Mouse (Mus musculus) B cell, adult 2 months (primary cell): ENCODE measurements around the gene Clcc1.

Experiments used
- DNase-seq, 2 experiments: peaks; one replicate each; pipeline ENCODE4 v3.0.0; 2022

Gene Clcc1

DNA sequence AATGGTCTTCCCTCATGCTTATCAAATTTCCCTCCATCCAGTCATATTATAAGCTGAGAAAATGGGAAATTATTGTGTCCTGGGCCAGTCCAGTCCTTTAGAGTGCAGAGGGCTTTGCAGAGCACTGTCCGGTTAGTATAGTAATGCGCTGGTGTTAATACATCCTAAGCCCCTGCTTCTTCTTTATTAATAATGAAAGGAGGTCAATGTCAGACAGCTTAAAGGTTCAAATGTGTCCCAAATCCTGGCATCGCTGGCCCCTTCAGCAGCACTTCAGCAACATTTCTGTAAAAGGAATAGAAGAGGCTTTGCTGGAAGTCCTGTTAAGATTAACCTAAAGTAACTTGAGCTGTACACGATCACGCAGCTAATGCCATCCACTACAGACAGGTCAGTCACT is 57.6 kb downstream of the Clcc1 start:
- DNase-seq, result no peak

DNA sequence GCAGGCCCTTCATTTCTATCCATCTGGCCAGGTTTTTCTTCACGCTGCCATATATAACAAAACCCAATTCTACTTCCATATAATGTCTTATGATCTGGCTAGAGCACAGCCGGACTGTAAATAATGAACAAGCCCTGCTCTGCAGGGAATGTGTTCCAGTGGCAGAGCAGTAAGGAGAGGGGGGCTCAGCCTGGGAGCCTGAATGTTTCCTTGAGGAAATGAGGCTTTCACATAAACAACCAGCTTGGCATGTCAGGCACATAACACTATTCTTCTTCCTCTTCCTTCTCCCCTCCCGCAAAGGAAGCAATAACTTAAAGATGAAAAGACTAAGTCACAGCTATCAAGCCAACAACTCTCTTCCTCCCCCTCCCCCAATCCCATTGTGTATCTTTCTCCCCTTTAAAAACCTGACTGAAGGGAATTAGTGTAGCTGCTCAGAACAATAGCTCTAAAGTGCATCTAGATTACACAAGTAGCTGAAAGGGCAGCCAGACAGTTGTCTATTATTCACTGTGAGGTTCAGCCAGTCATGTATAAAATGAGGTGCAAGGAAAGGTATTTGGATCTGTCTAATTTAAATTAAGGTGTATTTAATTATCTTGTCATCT is 59.5 kb downstream of the Clcc1 start:
- DNase-seq, result no peak

DNA sequence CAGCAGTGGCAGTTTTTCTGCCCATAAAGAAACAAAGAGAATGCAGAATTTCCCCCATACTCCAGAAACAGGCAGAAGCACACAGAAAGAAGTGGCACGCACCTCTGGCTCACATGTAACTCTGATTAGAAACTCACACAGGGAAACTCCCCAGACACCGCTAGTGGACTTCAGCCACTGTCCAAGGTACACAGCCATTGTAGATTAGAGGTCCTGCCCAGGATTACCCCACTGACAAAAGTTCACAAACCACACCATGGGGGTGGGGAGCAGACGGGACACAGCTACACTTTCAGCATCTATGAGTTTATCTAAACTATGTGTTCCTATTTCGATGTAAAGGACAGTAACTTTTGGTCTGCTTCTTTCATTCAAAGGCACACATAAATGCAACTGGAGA is 61.1 kb downstream of the Clcc1 start:
- DNase-seq, result no peak

DNA sequence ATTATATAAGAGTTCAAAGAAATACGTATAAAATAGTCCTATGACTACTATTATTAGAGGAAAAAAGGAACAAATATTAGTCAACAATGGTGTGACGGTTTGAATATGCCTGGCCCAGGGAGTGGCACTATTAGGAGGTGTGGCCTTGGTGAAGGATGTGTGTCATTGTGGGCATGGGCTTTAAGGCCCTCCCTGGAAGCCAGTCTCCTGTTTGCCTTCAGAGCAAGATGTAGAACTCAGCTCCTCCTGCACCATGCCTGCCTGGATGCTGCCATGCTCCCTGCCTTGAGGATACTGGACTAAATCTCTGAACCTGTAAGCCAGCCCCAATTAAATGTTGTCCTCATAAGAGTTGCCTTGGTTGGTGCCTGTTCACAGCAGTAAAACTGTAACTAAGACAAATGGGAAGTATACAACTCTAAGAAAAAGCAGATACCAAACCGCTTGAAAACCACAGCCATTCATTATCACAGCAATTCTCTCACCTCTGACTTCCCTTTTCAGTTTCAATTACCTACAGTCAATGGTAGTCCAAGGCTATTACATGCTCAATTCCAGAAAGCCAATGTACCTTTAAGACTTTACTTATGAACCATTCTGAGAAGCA is 64.3 kb downstream of the Clcc1 start:
- DNase-seq, result peak; percentile 50 to 53

DNA sequence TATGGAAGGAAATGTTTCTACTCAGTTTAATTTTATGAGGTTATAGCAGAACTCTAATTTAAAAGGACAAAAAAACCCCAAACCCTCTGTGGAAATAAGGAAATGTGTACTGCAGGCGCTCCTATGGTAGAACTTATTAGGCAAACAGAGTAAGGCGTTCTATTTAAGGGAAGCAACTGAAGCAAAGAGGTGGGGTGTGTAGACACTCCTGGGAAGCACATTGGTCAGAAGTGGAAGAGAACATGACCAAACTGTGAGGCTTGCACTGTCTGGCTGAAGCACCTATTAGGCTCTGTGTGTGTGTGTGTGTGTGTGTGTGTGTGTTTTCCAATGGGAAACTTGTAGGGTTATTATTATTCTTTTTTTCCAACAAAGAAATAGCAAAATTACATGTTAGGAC is 65.6 kb downstream of the Clcc1 start:
- no peak for DNase-seq

DNA sequence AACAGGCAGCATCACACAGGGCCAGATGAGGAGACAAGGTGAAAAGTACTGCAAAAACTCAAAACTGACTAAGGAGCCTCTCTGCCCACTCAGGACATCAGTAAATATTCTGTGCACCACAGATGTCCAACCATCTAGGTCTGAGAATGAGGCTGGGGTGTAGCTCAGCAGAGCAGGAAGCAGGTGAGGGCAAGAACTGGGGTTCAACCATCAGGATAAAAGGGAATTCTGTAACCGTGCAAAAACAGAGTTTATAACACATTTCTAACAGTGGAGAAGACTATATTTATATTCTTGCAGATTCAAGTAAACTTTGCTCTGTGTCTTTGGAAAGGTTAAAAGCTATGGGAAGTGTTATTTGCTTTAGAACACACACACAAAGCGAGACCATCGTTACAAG is 66.0 kb downstream of the Clcc1 start:
- no peak for DNase-seq

DNA sequence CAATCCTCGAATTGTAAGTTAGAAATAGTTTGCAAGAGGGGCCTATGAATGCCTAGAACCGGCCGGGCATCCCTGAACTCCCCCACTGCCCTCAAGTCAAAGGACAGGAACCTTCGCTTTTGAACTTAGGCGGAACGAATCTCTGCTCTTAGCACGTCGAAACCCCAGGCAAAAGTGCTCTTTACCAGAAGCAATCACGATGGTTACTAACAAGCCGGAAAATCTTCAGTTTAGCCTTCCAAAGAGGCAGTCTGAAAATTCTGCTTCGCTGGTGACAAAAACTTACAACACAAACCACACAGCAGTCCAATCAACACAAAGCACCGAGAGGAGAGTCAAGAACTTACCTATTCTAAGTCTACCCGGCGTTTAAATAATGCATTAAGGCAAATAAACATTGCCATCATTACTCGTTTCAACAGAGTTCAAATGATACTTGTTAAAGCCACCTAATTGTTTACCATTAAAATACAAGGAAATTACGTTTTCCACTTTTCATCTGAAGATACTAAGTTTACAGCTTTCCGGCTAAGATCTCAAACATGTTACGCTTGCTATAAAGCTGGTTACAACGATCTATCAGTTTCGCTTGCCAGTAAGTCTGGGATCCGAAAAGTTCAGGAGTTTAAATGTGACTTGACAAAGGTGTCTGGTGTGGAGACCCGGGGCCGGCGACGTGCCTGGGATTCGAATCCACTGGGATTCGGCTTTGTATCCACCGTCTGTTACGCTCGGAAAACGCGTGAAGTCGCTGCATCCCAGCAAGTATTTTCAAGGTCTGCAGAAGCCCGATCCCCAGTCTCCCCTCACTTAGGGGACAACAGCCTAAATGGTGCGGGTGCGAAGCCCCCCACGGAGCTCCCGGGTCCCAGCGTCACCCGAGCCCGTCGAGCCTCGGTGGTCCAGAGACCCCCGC is 67.6 kb downstream of the Clcc1 start:
- DNase-seq, result peak; percentile 34 to 40

DNA sequence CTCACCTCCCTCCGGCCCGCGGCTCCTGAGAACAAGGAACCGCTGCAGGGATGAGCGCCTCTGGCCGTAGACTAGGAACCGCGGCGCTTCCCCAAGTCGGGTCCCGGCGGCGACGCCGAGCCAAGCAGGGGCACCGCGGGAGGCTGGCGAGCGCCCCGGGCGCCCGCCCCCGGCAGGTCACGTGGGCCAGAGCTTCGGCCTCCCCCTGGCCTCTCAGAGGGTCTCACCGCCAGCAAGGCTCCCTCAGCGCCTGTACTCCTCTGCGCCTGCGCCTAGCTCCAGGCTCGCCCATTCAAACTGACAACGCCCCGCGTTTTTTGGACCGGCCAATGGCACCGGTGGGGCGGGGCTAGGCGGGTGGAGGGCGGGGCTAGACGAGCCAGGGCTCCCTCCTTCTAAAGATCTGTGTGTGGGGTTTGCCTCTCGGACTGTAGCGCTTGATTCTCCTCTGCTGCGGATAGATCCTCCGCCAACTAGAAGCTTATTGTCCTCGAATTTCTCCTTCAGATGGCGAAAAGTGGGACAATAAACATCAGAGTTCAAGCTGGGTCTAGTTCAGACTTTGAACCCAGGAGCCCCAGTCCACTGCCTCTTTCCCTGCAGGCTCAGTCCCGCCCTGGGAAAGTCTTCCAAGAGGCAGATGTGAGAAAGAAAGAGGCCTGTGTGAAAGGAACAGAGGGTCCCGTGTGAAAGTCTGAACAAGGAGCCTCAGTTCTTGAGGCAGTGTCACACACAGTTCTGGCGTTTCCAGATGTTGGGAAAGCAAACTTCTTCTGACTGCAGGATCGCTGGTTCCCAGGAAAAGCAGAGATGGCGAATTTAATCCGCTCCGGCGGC is 68.5 kb downstream of the Clcc1 start, which contains the start of gene Gpsm2:
Gene Gpsm2, minus strand, starts transcription at position 274 of the 837 bp plus-strand sequence.
- DNase-seq, result peak; percentile 92

DNA sequence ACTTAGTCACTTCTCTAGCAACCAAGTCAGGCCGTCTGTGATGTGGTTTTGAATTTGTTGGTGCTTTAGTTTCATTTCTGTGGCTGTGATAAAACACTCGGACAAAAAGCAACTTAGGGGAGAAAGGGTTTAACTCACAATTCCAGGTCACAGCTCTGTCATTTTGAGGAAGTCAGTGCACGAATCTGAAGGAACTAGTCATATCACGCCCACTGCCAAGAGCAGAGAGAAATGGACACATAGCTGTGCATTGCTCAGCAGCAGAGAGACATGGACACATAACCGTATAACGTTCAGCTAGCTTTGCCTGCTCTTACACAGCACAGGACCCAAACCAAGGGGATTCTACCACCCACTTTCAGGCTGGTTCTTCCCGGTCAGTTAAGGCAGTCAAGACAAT is 72.7 kb downstream of the Clcc1 start:
- DNase-seq, result no peak

DNA sequence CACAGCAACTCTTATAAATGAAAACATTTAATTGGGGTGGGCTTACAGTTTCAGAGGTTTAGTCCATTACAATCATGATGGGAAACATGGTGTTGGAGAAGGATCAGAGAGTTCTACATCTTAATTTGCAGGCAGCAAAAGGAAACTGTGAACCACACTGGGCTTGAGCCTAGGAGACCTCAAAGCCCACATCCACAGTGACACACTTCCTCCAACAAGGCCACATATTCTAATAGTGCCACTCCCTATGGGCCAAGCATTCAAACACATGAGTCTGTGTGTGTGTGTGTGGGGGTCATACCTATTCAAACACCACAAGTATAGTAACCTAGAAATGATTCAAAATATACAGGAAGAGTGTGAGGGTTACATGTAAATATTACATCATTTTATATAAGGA is 73.6 kb downstream of the Clcc1 start:
- no peak for DNase-seq

DNA sequence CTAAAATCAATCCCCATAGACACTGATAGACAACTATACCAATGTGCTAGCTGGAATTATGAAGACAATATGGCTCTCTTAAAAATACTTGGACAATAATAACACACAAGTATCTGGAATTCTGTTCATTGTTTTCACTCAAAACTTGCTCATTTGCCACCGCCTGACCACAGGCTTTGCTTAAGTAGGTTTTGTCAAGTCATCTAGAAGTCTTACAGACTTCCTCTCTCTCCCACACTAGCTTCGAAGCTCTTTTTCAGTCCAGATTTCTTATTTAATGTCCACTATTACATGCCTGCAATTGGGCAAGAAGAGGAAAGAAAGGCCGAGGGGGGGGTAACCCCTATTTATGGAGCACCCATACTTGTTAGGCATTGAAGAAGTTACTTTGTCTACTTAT is 74.1 kb downstream of the Clcc1 start:
- DNase-seq, result no peak
